Mouse (Mus musculus): ENCODE results near the gene Ogfod2. TPM values are rescaled to one million over a fixed set of nuclear protein-coding genes. Genes with fewer than 3 reads are reported as not detected.

Gene Ogfod2
- total RNA-seq (2014; fragmentation: Nextera tagmentation) (8.9 and 12.1 TPM in 2 replicates), total RNA-seq (2017) (14.9 and 18.6 TPM in 2 replicates)

- peak; percentile 81 for ATAC-seq (replicated peaks; ENCODE audit: poor library complexity, severe bottlenecking)
Observed at GRCm38 (mm10) chr5:124111742-124112497, at the start of gene Ogfod2. TSS of gene Ogfod2 (plus strand) at chr5:124112297.

GRCm38 (mm10) chr5:124069657-124070056 lies 42.4 kb upstream of the Ogfod2 start:
- ATAC-seq (replicated peaks; ENCODE audit: poor library complexity, severe bottlenecking) = no peak

GRCm38 (mm10) chr5:124073682-124074081 lies 38.4 kb upstream of the Ogfod2 start:
- no peak for ATAC-seq (replicated peaks; ENCODE audit: poor library complexity, severe bottlenecking)

- ATAC-seq (replicated peaks; ENCODE audit: poor library complexity, severe bottlenecking) = peak; percentile 71
Observed at GRCm38 (mm10) chr5:124074845-124075307, 37.2 kb upstream of the Ogfod2 start.

- ATAC-seq (replicated peaks; ENCODE audit: poor library complexity, severe bottlenecking) = no peak; the same call in 1 of the 2 replicates
Observed at GRCm38 (mm10) chr5:124075716-124076115, 36.4 kb upstream of the Ogfod2 start.

GRCm38 (mm10) chr5:124076559-124076958 lies 35.5 kb upstream of the Ogfod2 start:
- ATAC-seq (replicated peaks; ENCODE audit: poor library complexity, severe bottlenecking) = no peak

- ATAC-seq (replicated peaks; ENCODE audit: poor library complexity, severe bottlenecking) = no peak
Observed at GRCm38 (mm10) chr5:124077241-124077640, 34.9 kb upstream of the Ogfod2 start.

- ATAC-seq (replicated peaks; ENCODE audit: poor library complexity, severe bottlenecking) = no peak
Observed at GRCm38 (mm10) chr5:124077856-124078460, 34.1 kb upstream of the Ogfod2 start.

- ATAC-seq (replicated peaks; ENCODE audit: poor library complexity, severe bottlenecking) = peak; percentile 12; the same call in 1 of the 2 replicates
Observed at GRCm38 (mm10) chr5:124078794-124079416, 33.2 kb upstream of the Ogfod2 start.

GRCm38 (mm10) chr5:124079880-124080279 lies 32.2 kb upstream of the Ogfod2 start:
- no peak for ATAC-seq (replicated peaks; ENCODE audit: poor library complexity, severe bottlenecking)

GRCm38 (mm10) chr5:124082447-124082846 lies 29.6 kb upstream of the Ogfod2 start:
- no peak for ATAC-seq (replicated peaks; ENCODE audit: poor library complexity, severe bottlenecking)

GRCm38 (mm10) chr5:124082941-124083688 lies 29.0 kb upstream of the Ogfod2 start:
- no peak for ATAC-seq (replicated peaks; ENCODE audit: poor library complexity, severe bottlenecking)

- no peak for ATAC-seq (replicated peaks; ENCODE audit: poor library complexity, severe bottlenecking)
Observed at GRCm38 (mm10) chr5:124083850-124084587, 28.1 kb upstream of the Ogfod2 start.

- ATAC-seq (replicated peaks; ENCODE audit: poor library complexity, severe bottlenecking) = peak; percentile 81
Observed at GRCm38 (mm10) chr5:124084588-124085173, 27.4 kb upstream of the Ogfod2 start.

- no peak for ATAC-seq (replicated peaks; ENCODE audit: poor library complexity, severe bottlenecking)
Observed at GRCm38 (mm10) chr5:124085513-124085912, 26.6 kb upstream of the Ogfod2 start.

- ATAC-seq (replicated peaks; ENCODE audit: poor library complexity, severe bottlenecking) = no peak
Observed at GRCm38 (mm10) chr5:124086876-124087275, 25.2 kb upstream of the Ogfod2 start.

GRCm38 (mm10) chr5:124089868-124090267 lies 22.2 kb upstream of the Ogfod2 start:
- ATAC-seq (replicated peaks; ENCODE audit: poor library complexity, severe bottlenecking) = no peak

- ATAC-seq (replicated peaks; ENCODE audit: poor library complexity, severe bottlenecking) = no peak
Observed at GRCm38 (mm10) chr5:124091951-124092406, 20.1 kb upstream of the Ogfod2 start.

GRCm38 (mm10) chr5:124093120-124093794 lies 18.8 kb upstream of the Ogfod2 start:
- no peak for ATAC-seq (replicated peaks; ENCODE audit: poor library complexity, severe bottlenecking)
